Mouse (Mus musculus): ENCODE data around the gene Col19a1. TPM values are rescaled to one million over a fixed set of nuclear protein-coding genes. Genes with fewer than 3 reads are reported as not detected.

Col19a1 gene
- polyA plus RNA-seq, 1 experiment, result 0.11 TPM

DNA sequence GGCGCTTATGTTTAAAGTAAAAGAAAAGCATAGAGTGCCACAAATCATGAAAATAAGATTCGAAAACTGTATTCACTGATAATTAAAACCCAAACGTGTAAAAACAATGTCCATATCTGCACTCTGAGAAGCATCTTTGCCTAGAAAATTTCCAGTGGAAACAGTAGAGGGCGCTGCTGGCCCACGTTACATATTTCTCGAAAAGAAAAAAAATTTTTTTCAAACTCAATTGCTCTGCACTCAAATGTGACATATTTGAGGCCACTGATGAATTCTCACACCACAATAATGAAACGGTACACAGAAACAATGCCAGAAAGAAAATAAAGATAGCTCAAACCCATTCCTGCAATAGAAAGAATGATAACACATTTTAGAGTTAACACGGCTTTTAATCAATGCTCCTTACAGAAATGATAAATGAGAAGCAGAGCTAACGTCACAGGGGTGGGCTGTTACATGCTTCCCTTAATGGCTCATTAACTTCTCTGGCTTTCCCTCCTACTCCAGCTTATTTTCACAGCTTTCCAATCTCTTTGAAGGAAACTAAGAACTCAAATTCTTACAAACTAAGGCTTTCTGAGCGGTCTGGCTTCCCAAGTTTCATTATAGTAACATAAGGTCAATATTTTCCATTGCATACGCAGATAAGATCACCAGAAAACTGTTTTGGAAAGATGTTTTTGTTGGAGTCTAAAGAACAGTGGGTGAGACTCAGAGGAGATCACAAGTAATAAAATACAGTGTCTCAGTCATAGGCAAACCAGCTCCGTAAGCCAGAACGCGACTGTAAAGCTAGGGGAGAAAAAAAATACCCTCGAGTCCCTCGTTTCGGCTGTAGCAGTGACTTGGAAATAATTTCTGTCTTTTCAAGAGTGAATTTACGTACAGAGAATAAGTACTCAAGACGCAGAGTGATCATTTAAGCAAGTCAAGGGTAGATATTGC lies 219.4 kb downstream of the Col19a1 start:
- H3K27me3 ChIP-seq (ENCODE audit: control insufficient read depth, insufficient read depth, low read length), result no peaks in the 10 kb centered on the region
- WGBS, result 57% methylated on average over 19 of the region's 19 CpGs
- DNase-seq, result no peak
- H3K4me3 ChIP-seq (ENCODE audit: control insufficient read depth, insufficient read depth, low read length), result no peak overlapping the region
- no peak overlapping the region for H3K27ac ChIP-seq (ENCODE audit: control insufficient read depth, insufficient read depth, low read length)
- no peaks in the 10 kb centered on the region for H3K36me3 ChIP-seq (ENCODE audit: control insufficient read depth, insufficient read depth, low read length)
- no peak for TF ChIP-seq POLR2A (IDR thresholded peaks at IDR 0.05; ENCODE audit: control insufficient read depth, extremely low read depth, insufficient read depth, low read length, poor library complexity)
- TF ChIP-seq CTCF (IDR thresholded peaks at IDR 0.05; ENCODE audit: borderline replicate concordance, control insufficient read depth, extremely low read depth, insufficient read depth, low read length, poor library complexity), result no peak
- H3K4me1 ChIP-seq (replicated peaks; ENCODE audit: control insufficient read depth, insufficient read depth, low read length), result no peaks in the 10 kb centered on the region

DNA sequence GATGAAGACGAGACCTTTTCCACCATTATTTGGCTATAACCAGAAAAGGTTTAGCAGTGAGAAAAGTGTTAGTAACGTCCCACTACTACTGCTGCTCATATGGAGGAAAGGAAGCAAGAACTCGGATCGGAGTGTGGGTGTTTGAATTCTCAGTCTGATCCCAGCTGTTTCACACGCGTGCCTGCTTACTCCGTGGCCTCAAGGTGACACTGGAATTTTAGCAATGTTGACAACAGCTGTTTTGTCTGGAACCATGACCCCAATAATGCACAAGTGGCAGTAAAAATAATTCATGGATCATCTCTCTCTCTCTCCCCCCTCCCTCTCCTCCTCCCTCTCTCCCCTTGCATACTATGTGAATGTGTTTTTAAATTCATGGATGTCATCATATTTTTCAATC lies 222.5 kb downstream of the Col19a1 start:
- no peaks in the 10 kb centered on the region for H3K36me3 ChIP-seq (ENCODE audit: control insufficient read depth, insufficient read depth, low read length)
- H3K4me1 ChIP-seq (replicated peaks; ENCODE audit: control insufficient read depth, insufficient read depth, low read length), result no peaks in the 10 kb centered on the region
- no peak for TF ChIP-seq CTCF (IDR thresholded peaks at IDR 0.05; ENCODE audit: borderline replicate concordance, control insufficient read depth, extremely low read depth, insufficient read depth, low read length, poor library complexity)
- no peak for TF ChIP-seq POLR2A (IDR thresholded peaks at IDR 0.05; ENCODE audit: control insufficient read depth, extremely low read depth, insufficient read depth, low read length, poor library complexity)
- H3K27me3 ChIP-seq (ENCODE audit: control insufficient read depth, insufficient read depth, low read length), result no peaks in the 10 kb centered on the region
- no peak overlapping the region for H3K4me3 ChIP-seq (ENCODE audit: control insufficient read depth, insufficient read depth, low read length)
- 87% methylated on average over 7 of the region's 7 CpGs for WGBS
- H3K27ac ChIP-seq (ENCODE audit: control insufficient read depth, insufficient read depth, low read length), result no peak overlapping the region
- no peak for DNase-seq

DNA sequence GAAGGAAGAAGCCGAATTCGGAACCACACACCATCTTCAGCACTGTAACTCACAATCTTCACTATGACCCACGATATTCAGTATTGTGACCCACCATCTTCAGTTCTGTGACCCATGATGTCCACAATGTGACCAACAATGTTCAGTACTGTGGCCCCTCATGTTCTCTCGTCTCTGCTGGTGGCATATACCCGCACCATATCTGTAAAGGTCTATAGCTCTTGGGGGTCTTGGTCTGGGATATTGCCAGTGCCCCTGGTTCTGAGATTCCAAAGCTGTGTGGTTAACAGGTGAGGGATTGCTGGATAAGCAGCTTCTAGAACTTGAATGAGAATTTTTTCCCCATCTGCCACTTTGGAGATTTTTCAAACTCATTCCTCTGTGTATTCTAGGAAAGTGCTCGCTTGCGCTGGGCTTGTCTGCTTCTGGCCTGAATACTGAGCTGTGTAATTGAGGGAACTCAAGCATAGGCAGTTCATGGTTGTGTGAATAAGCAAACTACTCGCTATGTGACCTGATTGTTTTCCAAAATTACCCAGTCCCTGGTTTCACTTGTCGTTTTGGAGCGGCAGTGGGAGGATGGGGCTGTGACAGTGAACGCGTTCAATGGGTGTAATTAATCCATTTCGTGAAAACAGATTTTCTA lies 225.2 kb downstream of the Col19a1 start:
- no peaks in the 10 kb centered on the region for H3K27me3 ChIP-seq (ENCODE audit: control insufficient read depth, insufficient read depth, low read length)
- TF ChIP-seq CTCF (IDR thresholded peaks at IDR 0.05; ENCODE audit: borderline replicate concordance, control insufficient read depth, extremely low read depth, insufficient read depth, low read length, poor library complexity) (no peak), POLR2A (IDR thresholded peaks at IDR 0.05; ENCODE audit: control insufficient read depth, extremely low read depth, insufficient read depth, low read length, poor library complexity) (no peak)
- no peak for DNase-seq
- no peaks in the 10 kb centered on the region for H3K4me1 ChIP-seq (replicated peaks; ENCODE audit: control insufficient read depth, insufficient read depth, low read length)
- 90% methylated on average over 13 of the region's 13 CpGs for WGBS
- no peak overlapping the region for H3K4me3 ChIP-seq (ENCODE audit: control insufficient read depth, insufficient read depth, low read length)
- no peaks in the 10 kb centered on the region for H3K36me3 ChIP-seq (ENCODE audit: control insufficient read depth, insufficient read depth, low read length)
- H3K27ac ChIP-seq (ENCODE audit: control insufficient read depth, insufficient read depth, low read length), result no peak overlapping the region

DNA sequence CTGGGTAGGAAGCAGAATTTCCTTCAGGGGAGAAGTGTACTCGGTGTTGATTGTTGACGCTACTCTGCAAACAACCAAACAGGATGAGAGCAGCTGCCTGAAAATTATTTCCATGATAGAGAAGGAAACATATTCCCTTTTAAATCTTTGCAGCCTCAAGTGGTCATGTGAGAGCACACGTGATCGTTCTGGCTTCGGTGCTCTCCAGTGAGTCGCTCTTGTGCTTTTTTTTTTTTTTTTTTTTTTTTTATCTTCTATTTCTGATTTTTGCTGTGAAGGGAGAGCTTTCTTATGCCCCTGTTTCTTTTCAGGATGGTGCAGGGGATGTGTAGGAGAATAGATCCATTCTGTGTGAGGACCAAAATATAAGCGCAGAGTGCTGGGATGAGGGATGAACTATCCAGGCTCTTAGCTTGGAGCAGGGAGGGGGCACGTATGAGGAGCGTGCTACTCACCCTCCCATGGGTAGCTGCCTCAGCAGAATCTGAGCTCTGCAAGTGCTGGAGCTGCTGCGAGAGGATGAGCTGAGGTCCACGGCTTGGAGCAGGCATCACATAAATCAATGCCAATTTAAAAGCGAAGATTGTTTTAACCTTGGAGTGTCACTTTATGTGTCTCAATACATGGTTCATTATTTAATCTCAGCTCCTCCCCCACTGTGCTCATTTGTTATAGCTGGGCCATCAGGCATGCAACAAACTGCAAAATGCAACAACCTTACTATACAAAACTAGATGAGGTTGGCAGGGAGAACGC lies 237.6 kb downstream of the Col19a1 start:
- Histone ChIP-seq H3K27me3 (ENCODE audit: control insufficient read depth, insufficient read depth, low read length) (no peaks in the 10 kb centered on the region), H3K4me3 (ENCODE audit: control insufficient read depth, insufficient read depth, low read length) (no peak overlapping the region), H3K4me1 (replicated peaks; ENCODE audit: control insufficient read depth, insufficient read depth, low read length) (no peaks in the 10 kb centered on the region), H3K27ac (ENCODE audit: control insufficient read depth, insufficient read depth, low read length) (no peak overlapping the region), H3K36me3 (ENCODE audit: control insufficient read depth, insufficient read depth, low read length) (no peaks in the 10 kb centered on the region)
- TF ChIP-seq CTCF (IDR thresholded peaks at IDR 0.05; ENCODE audit: borderline replicate concordance, control insufficient read depth, extremely low read depth, insufficient read depth, low read length, poor library complexity), result no peak
- no peak for TF ChIP-seq POLR2A (IDR thresholded peaks at IDR 0.05; ENCODE audit: control insufficient read depth, extremely low read depth, insufficient read depth, low read length, poor library complexity)
- no peak for DNase-seq
- WGBS, result 94% methylated on average over 13 of the region's 13 CpGs

DNA sequence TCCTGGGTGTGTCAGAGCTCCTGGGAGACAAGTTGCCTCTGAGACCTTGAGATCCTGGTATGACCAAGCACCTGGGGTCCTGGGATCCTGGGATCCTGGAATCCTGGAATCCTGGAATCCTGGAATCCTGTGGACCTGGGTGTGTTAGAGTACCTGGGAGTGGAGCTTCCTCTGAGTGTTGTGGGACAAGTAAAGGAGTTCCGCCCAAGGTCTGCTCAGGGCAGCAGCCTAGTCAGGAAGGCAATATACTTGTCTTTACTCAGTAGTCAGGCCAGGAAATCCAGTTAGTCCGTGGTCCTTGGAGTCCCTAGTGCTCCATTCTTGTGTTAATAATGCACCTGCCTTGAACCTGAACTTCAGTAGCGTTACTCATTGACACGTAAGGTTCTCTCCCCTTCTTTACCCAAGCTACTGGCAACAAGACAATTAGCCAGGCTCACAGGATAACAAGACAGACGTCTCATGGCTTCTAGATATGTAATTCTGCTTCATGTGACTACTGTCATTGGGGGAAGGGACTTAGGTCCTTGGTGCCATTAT lies 239.6 kb downstream of the Col19a1 start:
- no peak for DNase-seq
- H3K27ac ChIP-seq (ENCODE audit: control insufficient read depth, insufficient read depth, low read length), result no peak overlapping the region
- 79% methylated on average over 5 of the region's 5 CpGs for WGBS

More for the DNA sequence above, 239.6 kb downstream of the Col19a1 start:
- no peaks in the 10 kb centered on the region for H3K4me1 ChIP-seq (replicated peaks; ENCODE audit: control insufficient read depth, insufficient read depth, low read length)
- no peak overlapping the region for H3K4me3 ChIP-seq (ENCODE audit: control insufficient read depth, insufficient read depth, low read length)
- no peaks in the 10 kb centered on the region for H3K27me3 ChIP-seq (ENCODE audit: control insufficient read depth, insufficient read depth, low read length)
- no peak for TF ChIP-seq POLR2A (IDR thresholded peaks at IDR 0.05; ENCODE audit: control insufficient read depth, extremely low read depth, insufficient read depth, low read length, poor library complexity)
- TF ChIP-seq CTCF (IDR thresholded peaks at IDR 0.05; ENCODE audit: borderline replicate concordance, control insufficient read depth, extremely low read depth, insufficient read depth, low read length, poor library complexity), result no peak
- H3K36me3 ChIP-seq (ENCODE audit: control insufficient read depth, insufficient read depth, low read length), result no peaks in the 10 kb centered on the region

All from thymus, adult 2 months (tissue).